Mouse (Mus musculus) bone marrow macrophage, adult 2 months (primary cell): Measurements from ENCODE around the gene Ganab.

Experiments
- CTCF ChIP-seq: IDR thresholded peaks from 2 replicates; pipeline ENCODE4 v1.5.1; 2012; ENCODE audit warnings: low read depth, mild to moderate bottlenecking, low read length, moderate library complexity
- POLR2A ChIP-seq: IDR thresholded peaks from 2 replicates; pipeline ENCODE4 v1.6.1; 2012; ENCODE audit warnings: mild to moderate bottlenecking, low read depth, low read length, borderline replicate concordance

DNA sequence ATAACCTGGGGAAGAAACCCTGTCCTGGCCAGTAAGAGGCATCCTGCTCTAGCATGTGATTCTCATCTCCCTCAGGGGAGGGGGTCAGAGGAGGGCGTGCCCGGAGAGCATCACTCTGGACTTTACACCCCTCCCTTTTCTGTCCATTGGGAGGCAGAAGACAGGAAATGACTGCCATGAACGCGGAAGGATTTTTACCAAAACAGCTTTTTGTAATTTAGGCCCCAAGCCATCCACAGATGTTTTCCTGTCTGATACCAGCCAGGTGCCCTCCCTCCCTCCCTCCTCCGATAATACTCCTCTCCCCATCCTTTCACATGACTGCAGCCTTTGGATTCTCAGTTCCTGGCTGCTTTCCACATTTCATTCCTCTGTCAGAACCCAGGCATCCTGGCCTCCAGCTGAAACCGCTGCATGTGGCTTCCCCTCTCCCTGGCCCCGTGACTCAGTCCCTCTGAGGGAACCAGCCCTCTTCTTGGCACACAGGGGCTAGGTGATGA is 47.4 kb upstream of the Ganab start, which contains the start of gene Lrrn4cl:
- no peak for TF ChIP-seq POLR2A
- TF ChIP-seq CTCF = no peak
